Mouse (Mus musculus): Measurements from ENCODE around the gene Casz1. TPM values are rescaled to one million over a fixed set of nuclear protein-coding genes. Genes with fewer than 3 reads are reported as not detected.

Gene Casz1
- polyA plus RNA-seq, 2 experiments = 5.5 to 7.4 TPM

GRCm38 (mm10) chr4:148854093-148854492 is 49.9 kb downstream of the Casz1 start:
- Histone ChIP-seq H3K4me3 (replicated peaks; ENCODE audit: low read length) (no peak overlapping the region), H3K9ac (ENCODE audit: low read depth, low read length, severe bottlenecking) (no peak overlapping the region), H3K36me3 (ENCODE audit: control insufficient read depth, insufficient read depth, low read length) (no peaks in the 10 kb centered on the region), H3K27me3 (ENCODE audit: control insufficient read depth, insufficient read depth, low read length) (peaks cover 3% of the 10 kb centered on the region), H3K27ac (replicated peaks; ENCODE audit: low read depth, low read length) (no peak overlapping the region), H3K9me3 (ENCODE audit: control insufficient read depth, low read length) (no peaks in the 10 kb centered on the region), H3K4me2 (replicated peaks; ENCODE audit: low read depth, low read length, severe bottlenecking) (no peak overlapping the region), H3K4me1 (ENCODE audit: control insufficient read depth, insufficient read depth, low read length) (peaks cover 28% of the 10 kb centered on the region)
- no peak for ATAC-seq (ENCODE audit: low FRiP score, low read depth)
- WGBS = 17% methylated on average over 2 of the region's 2 CpGs
- TF ChIP-seq POLR2A (IDR thresholded peaks at IDR 0.05; ENCODE audit: borderline replicate concordance, extremely low read depth, insufficient read depth, insufficient read length) = no peak
- DNase-seq (ENCODE audit: low spot score) = no peak

DNA sequence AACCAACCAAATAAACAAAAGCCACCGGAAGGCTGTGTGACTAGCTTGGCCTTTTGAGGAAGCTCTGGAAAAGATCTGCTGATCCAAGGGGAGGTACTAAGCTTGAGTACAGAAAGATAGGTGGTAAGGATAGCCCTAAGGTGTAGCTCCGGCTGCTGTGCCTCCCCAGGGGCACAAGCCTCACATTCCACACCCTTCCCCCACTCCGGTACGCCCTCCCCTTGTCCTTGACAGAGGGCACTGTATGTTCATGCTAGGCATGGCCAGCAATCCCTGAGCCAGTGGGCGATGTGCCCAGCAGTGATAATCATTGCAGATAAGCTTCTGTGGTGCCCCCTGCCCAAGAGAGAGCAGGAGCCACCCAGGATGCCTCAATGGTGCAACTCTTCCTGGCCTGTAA is 51.3 kb downstream of the Casz1 start:
- no peaks in the 10 kb centered on the region for H3K9me3 ChIP-seq (ENCODE audit: control insufficient read depth, low read length)
- H3K27ac ChIP-seq (replicated peaks; ENCODE audit: low read depth, low read length) = no peak overlapping the region
- H3K4me1 ChIP-seq (ENCODE audit: control insufficient read depth, insufficient read depth, low read length) = peaks cover 26% of the 10 kb centered on the region
- no peak overlapping the region for H3K4me2 ChIP-seq (replicated peaks; ENCODE audit: low read depth, low read length, severe bottlenecking)
- 74% methylated on average over 5 of the region's 5 CpGs for WGBS
- H3K9ac ChIP-seq (ENCODE audit: low read depth, low read length, severe bottlenecking) = no peak overlapping the region
- no peak overlapping the region for H3K4me3 ChIP-seq (replicated peaks; ENCODE audit: low read length)
- H3K27me3 ChIP-seq (ENCODE audit: control insufficient read depth, insufficient read depth, low read length) = peaks cover 15% of the 10 kb centered on the region
- TF ChIP-seq POLR2A (IDR thresholded peaks at IDR 0.05; ENCODE audit: borderline replicate concordance, extremely low read depth, insufficient read depth, insufficient read length) = no peak
- DNase-seq (ENCODE audit: low spot score) = no peak
- no peak for ATAC-seq (ENCODE audit: low FRiP score, low read depth)
- H3K36me3 ChIP-seq (ENCODE audit: control insufficient read depth, insufficient read depth, low read length) = no peaks in the 10 kb centered on the region

- TF ChIP-seq POLR2A (IDR thresholded peaks at IDR 0.05; ENCODE audit: borderline replicate concordance, extremely low read depth, insufficient read depth, insufficient read length) = no peak
Measured at GRCm38 (mm10) chr4:148856216-148856615, 52.0 kb downstream of the Casz1 start.

DNA sequence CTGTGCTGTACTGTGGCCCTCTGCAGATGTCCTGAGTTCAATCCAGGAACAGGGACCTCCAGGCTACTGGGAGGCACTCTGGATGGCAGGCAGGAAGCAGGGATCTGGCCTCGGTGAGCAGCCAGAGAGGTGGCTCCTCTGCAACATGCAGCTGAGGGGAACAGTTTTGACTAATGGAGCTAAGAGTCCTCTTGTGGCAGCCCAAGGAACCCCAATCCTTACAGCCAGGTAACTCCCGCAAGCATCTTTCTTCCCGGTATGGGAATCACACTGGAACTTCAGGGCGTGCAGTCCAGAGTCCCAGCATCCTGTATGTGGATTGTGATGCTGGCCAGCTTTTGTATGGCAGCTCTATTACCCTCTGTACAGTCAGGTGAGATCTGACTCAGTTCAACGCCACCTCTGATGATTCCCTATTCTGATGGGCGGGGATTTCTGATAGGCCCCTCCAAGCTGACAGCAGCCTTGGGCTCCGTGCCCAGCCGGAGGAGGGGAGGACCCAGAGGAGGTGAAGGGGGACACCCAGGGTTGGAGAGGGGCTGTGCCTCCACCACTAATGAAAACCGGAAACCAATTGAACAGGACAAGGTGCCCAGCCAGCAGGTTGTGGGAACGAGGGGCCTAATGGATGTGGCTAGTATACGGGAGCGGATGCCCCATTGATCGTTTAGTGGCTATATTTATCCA is 53.3 kb downstream of the Casz1 start:
- Histone ChIP-seq H3K36me3 (ENCODE audit: control insufficient read depth, insufficient read depth, low read length) (no peaks in the 10 kb centered on the region), H3K4me3 (replicated peaks; ENCODE audit: low read length) (no peak overlapping the region), H3K9me3 (ENCODE audit: control insufficient read depth, low read length) (no peaks in the 10 kb centered on the region), H3K27ac (replicated peaks; ENCODE audit: low read depth, low read length) (no peak overlapping the region), H3K9ac (ENCODE audit: low read depth, low read length, severe bottlenecking) (no peak overlapping the region), H3K4me1 (ENCODE audit: control insufficient read depth, insufficient read depth, low read length) (peaks cover 14% of the 10 kb centered on the region), H3K4me2 (replicated peaks; ENCODE audit: low read depth, low read length, severe bottlenecking) (no peak overlapping the region), H3K27me3 (ENCODE audit: control insufficient read depth, insufficient read depth, low read length) (peaks cover 29% of the 10 kb centered on the region)
- TF ChIP-seq POLR2A (IDR thresholded peaks at IDR 0.05; ENCODE audit: borderline replicate concordance, extremely low read depth, insufficient read depth, insufficient read length) = no peak
- DNase-seq (ENCODE audit: low spot score) (no peak), ATAC-seq (ENCODE audit: low FRiP score, low read depth) (no peak)
- WGBS = 65% methylated on average over 13 of the region's 13 CpGs

More at GRCm38 (mm10) chr4:148856216-148856615, 52.0 kb downstream of the Casz1 start:
- H3K4me1 ChIP-seq (ENCODE audit: control insufficient read depth, insufficient read depth, low read length) = peaks cover 25% of the 10 kb centered on the region
- 72% methylated on average over 4 of the region's 4 CpGs for WGBS
- H3K9me3 ChIP-seq (ENCODE audit: control insufficient read depth, low read length) = no peaks in the 10 kb centered on the region
- DNase-seq (ENCODE audit: low spot score) = no peak
- H3K27ac ChIP-seq (replicated peaks; ENCODE audit: low read depth, low read length) = no peak overlapping the region
- H3K27me3 ChIP-seq (ENCODE audit: control insufficient read depth, insufficient read depth, low read length) = peaks cover 21% of the 10 kb centered on the region
- H3K36me3 ChIP-seq (ENCODE audit: control insufficient read depth, insufficient read depth, low read length) = no peaks in the 10 kb centered on the region
- H3K4me2 ChIP-seq (replicated peaks; ENCODE audit: low read depth, low read length, severe bottlenecking) = no peak overlapping the region
- no peak overlapping the region for H3K9ac ChIP-seq (ENCODE audit: low read depth, low read length, severe bottlenecking)
- no peak overlapping the region for H3K4me3 ChIP-seq (replicated peaks; ENCODE audit: low read length)
- ATAC-seq (ENCODE audit: low FRiP score, low read depth) = no peak

DNA sequence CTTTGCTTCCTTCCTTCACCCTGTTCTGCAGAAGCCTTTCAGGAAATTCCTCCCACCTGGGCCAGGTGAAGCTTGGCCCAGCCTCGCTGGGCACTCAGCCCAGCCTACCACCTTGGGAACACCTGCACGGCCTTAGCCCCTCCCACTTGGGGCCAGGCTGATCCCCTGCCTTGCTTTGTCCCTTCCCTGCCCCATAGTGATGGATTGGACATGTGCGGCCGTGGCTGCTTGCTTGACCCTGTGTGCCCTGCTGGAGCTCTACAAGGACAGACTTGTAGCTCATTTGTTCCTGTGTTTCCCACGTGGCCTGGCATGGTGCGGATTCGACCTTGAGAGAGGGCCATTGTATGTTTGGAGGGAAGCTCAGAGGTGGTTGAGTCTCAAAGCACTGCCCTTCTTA is 54.0 kb downstream of the Casz1 start:
- 67% methylated on average over 7 of the region's 7 CpGs for WGBS
- DNase-seq (ENCODE audit: low spot score) (no peak), ATAC-seq (ENCODE audit: low FRiP score, low read depth) (no peak)
- Histone ChIP-seq H3K9ac (ENCODE audit: low read depth, low read length, severe bottlenecking) (no peak overlapping the region), H3K9me3 (ENCODE audit: control insufficient read depth, low read length) (no peaks in the 10 kb centered on the region), H3K4me2 (replicated peaks; ENCODE audit: low read depth, low read length, severe bottlenecking) (no peak overlapping the region), H3K4me3 (replicated peaks; ENCODE audit: low read length) (no peak overlapping the region), H3K4me1 (ENCODE audit: control insufficient read depth, insufficient read depth, low read length) (peaks cover 14% of the 10 kb centered on the region), H3K27ac (replicated peaks; ENCODE audit: low read depth, low read length) (no peak overlapping the region), H3K36me3 (ENCODE audit: control insufficient read depth, insufficient read depth, low read length) (no peaks in the 10 kb centered on the region), H3K27me3 (ENCODE audit: control insufficient read depth, insufficient read depth, low read length) (peaks cover 29% of the 10 kb centered on the region)
- TF ChIP-seq POLR2A (IDR thresholded peaks at IDR 0.05; ENCODE audit: borderline replicate concordance, extremely low read depth, insufficient read depth, insufficient read length) = no peak

All from limb, embryonic 14.5 days (tissue).